Mouse (Mus musculus) brain, embryonic 14.5 days (tissue): ENCODE data around the gene Aes.

Source experiments
- CTCF ChIP-seq: fragments of 200-500 bp; IDR thresholded peaks from 2 replicates; pipeline ENCODE4 v1.5.1; 2012; ENCODE audit warnings: inconsistent platforms, mild to moderate bottlenecking, moderate library complexity, borderline replicate concordance; ENCODE audit not compliant: insufficient read depth, insufficient read length; ENCODE audit errors: extremely low read depth
- POLR2A ChIP-seq: fragments of 200-500 bp; IDR thresholded peaks from 2 replicates; pipeline ENCODE4 v1.6.1; 2012; ENCODE audit warnings: mild to moderate bottlenecking, inconsistent platforms, borderline replicate concordance; ENCODE audit not compliant: poor library complexity, insufficient read depth, insufficient read length, severe bottlenecking; ENCODE audit errors: extremely low read depth

DNA sequence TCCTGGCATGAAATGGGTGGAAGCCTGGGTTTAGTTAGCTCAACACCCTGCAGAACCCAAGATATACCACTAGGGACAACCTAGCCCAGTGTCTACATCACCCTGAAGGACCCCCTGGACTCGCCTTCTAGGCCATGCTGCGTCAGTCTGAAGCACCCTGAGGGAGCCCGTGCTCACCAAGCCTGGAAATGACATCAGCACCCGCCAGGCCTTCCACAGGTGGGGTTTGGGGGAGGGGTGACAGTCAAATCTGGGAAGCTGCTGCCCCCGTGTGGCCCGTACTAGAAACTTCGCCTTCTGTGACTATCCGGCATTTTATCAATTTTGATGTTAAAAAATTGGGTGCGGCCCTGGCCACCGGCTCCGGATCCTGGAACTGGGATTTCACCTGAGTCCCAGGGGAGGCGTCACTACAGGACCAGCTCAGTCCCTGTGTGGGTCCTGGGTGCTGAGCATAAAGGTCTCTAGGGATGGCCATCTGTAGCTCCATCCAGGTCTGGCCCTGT is 7.6 kb upstream of the Aes start:
- peak; percentile 86 for TF ChIP-seq CTCF
- TF ChIP-seq POLR2A, result no peak
